Mouse (Mus musculus): ENCODE measurements at regions not wholly inside any gene's neighbourhood (a gene's known extent, or its start where the extent isn't known, plus 50 kb on each side); places are given as distances from the start of the nearest gene placed in this dataset.

DNA sequence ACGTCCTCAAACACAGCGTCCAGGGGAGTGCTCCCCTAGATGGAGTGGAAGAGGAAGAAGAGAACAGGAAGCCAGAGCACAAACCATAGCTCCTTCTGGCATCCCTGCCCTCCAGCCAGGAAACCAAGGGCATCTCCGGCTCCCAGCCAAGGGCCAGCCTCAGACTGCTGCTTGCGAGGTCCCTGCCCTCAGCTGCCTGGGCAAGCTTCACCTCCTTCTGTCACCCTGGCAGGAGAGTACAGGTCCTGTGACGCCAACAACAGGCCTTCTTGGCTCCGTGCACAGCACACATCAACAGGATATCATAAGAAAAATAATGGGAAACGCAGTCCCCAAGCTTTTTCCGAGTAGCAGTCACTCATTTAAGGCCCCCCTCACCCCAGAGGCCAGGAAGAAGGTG lies 212.9 kb upstream of the Mocs1 start:
- DNase-seq (ENCODE audit: low spot score in 2 of 2), result no peak

GRCm38 (mm10) chr17:49219512-49220197 lies 208.5 kb upstream of the Mocs1 start:
- DNase-seq (ENCODE audit: low spot score in 2 of 2), result no peak

GRCm38 (mm10) chr17:49223212-49223611 lies 204.9 kb upstream of the Mocs1 start:
- no peak for DNase-seq (ENCODE audit: low spot score in 2 of 2)

DNA sequence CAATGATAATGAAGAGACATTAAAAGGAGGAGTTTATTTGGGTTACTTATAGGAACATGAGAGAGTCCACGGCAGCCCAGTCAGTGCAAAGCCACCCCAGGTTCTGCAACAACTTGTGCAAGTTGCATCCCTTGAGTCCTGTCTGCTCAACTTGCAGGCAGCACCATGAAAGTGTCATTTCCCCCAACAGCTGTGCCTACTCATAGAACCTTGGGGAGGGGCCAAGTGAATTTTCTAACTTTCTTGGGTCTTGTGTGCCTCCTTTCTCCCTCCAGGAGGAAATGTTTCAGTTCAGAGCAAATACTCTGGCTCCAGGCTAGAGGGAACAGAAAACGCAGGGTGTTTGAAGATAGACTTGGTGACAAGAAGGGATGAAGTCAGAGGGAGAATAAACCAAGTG lies 204.5 kb upstream of the Mocs1 start:
- peak in 1 of 2 experiments; percentile 33 for DNase-seq (ENCODE audit: low spot score in 2 of 2)

DNA sequence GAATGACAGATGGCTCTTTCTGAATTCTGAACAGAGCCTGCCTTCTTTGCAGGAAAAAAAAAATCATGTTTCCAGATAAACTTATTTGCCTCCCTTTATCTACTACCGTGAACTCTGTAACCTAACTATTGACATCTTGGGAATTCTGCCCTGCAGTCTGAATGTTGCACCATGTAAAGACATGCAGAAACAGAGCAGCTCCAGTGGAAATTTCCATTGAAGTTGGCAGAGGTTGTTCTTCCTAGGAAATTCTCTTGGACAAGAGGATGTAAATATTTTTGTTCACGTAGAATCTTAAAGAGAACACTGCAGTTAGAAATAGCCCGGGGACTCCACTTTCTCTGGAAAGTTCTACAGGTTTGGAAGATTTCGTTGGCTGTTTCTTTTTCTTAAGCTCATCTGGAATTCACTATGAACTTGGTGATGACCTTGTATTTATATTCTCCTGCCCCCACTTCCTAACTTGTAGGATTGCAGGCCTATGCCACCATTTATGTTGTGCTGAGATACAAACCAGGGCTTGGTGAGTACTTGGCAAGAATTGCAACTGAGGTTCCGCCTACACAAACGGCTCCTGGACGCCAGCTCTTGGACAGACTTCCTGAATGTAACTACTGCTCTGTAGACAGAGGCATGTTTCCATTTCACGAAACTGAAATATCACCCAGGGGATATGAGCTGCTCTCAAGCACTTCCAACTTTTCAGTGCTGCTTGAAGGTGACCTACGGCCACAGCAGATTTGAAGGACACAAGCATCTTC lies 202.7 kb upstream of the Mocs1 start:
- no peak for DNase-seq (ENCODE audit: low spot score in 2 of 2)

GRCm38 (mm10) chr17:49226016-49226400 lies 202.2 kb upstream of the Mocs1 start:
- DNase-seq (ENCODE audit: low spot score in 2 of 2), result no peak

DNA sequence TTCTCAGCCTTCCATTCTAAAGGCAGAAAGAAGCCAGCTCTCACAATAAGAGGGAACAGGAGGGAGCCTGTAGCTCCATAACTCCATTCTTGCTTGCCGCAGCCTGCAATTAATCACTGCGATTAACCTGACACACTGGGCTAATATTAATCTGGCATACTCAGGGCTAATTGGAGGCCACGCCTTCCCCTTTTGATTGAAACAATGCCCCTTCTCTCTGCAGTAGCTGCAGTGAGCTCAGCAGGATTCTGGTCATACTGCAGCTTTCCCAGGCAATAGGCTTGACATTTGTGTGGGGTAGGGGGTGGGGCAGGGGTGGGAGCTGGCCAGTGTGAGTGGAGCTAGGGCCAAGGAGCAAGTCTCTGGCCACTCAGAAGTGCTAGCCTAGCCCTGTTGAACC lies 196.9 kb upstream of the Mocs1 start:
- DNase-seq (ENCODE audit: low spot score in 2 of 2), result no peak

GRCm38 (mm10) chr17:49240097-49240496 lies 188.1 kb upstream of the Mocs1 start:
- DNase-seq (ENCODE audit: low spot score in 2 of 2), result no peak

GRCm38 (mm10) chr17:49243419-49243818 lies 184.7 kb upstream of the Mocs1 start:
- DNase-seq (ENCODE audit: low spot score in 2 of 2), result no peak

GRCm38 (mm10) chr17:49245013-49245412 lies 183.1 kb upstream of the Mocs1 start:
- no peak for DNase-seq (ENCODE audit: low spot score in 2 of 2)

DNA sequence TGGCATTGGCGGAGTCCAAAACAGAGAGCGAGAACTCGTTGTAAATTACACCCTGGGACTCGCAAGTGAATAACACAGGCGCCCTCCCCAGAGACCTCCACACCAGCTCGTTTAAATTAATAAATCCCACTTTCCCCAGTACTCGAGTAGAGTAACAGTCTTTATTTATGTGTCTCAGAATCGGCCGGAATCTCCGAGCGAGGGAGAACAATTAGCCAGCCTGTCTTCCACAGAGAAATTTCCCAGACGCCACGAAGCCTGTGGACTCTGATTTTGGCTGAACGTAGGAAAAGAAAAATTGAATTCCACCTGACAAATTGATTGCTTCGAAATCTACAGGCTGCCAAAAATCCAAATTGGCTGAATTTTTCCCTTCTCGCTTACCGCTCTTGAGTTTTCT lies 180.9 kb upstream of the Mocs1 start:
- DNase-seq (ENCODE audit: low spot score in 2 of 2), result no peak

GRCm38 (mm10) chr17:49250726-49251537 lies 177.2 kb upstream of the Mocs1 start:
- no peak for DNase-seq (ENCODE audit: low spot score in 2 of 2)

DNA sequence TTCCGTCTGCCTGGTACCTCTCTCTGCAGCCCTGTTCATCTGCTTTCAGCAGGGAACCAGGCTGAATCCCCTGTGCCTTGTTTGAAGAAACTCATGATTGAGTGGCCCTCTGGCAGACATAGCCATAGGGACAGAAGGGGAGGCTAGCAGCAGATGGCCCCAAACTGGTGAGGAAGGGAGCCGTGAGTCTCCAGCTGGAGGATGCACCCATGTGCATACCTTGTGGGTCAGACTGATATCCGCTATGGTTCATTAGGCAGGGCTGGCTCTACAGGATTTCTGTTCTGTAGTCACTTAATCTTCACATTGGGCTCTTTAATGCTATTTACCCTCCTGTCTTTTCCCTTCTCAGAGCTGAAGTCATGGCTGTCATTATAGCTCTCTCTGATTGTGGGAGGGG lies 175.9 kb upstream of the Mocs1 start:
- no peak for DNase-seq (ENCODE audit: low spot score in 2 of 2)

DNA sequence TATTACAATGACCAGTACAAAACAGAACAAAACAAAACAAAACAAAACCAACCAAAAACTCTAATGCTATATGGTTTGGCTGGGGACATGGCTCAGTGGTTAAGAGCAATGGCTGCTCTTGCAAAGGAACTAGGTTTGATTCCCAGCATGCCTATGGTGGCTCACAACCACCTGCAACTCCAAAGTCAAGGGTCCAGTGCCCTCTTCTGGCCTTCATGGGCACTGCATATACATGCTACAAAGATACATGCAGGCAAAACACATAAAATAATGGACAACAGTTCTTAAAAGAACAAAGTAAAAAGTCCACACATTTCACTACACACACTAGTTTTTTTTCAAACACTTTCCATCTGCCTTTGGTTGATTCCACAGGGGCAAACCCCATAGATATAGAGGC lies 169.7 kb upstream of the Mocs1 start:
- DNase-seq (ENCODE audit: low spot score in 2 of 2), result no peak

DNA sequence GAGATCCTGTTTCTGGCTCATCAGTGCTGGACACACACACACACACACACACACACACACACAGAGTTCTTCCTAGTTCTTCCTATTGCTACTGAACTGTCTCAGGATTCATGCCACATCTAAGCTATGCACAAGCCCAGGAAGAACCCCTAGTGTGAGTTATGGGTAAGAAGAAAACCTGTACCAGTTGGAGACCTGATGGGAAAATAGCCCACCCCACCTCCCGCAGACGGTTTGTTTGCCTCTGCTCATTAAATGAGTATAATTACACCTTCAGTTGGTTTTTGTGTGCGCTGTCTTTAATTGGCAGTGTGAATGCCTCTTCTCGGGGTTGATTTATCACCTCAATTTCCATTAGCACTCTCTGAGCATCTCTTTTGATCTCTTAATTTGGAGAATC lies 165.8 kb upstream of the Mocs1 start:
- no peak for DNase-seq (ENCODE audit: low spot score in 2 of 2)

DNA sequence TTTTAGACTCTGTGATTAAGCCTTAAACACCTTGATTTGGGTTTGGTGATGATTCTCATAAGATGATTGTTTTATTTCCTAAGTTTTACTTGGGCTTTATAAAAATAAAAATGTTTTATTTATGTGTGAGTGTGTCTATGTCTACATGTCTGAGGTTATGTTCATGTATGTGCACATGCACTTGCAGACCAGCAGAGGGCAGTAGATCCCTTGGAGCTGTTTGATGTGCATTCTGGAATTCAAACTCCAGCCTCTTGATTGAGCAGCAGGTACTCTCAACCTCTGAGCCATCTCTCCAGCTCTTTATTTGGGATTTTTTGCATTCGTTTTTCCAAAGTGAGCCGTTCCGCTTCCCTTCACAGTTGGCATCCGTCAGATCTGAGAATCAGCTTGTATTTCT lies 161.8 kb upstream of the Mocs1 start:
- no peak for DNase-seq (ENCODE audit: low spot score in 2 of 2)

DNA sequence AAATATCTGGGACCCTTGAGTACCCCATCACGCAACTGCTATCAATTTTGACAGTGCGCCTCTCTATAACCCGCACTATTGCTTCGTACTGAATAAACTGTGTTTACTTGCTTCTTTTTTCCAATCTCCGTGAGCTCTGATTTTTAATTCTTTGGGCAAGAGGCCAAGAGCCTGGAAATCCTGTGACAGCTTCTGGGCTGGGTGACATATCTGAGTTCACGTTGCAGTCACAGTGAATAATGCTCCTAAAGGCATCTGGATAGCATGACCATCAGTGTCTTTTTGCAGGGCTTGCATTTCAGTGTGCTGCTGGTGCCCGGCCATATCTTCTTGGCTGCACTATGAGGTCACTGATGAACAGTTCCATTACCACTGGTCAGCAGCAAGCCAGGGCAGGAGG lies 158.2 kb upstream of the Mocs1 start:
- DNase-seq (ENCODE audit: low spot score in 2 of 2), result no peak

DNA sequence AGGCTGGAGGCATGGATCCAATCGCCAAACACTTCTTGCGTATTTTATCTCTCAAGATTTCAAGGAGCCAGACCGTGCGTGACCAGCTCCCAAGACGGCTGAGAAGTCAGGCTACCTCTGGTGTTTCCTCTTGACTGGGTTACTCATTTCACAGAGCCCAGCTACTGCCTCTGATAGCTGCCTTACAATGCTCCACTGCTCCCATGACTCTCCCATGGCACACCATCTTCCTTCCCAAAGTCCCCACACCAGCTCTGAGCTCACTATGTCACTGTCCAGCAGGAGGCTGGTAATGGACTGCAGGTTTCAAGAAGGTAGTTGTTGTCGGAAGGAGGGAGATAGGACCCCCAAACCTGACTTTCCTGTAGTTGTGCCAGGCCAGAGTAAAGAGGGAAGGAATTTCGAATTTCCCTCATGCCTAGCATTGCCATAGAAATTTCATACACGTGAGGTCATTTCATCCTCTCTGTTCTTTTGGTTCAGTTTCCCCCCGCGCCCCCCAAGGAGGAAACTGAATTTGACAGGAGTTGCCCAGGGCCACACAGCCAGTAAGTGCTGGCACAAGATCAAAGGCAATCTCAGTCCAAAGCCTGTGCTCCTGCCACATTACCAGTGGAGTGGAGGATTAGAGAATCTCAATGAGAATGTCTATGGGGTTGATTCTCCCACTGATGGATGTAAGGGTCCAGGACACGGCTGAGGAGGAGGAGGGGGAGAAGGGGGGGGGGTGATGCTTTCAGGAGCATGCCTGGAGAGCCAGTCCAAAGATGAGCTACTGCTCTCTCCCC lies 155.3 kb upstream of the Mocs1 start:
- no peak for DNase-seq (ENCODE audit: low spot score in 2 of 2)

DNA sequence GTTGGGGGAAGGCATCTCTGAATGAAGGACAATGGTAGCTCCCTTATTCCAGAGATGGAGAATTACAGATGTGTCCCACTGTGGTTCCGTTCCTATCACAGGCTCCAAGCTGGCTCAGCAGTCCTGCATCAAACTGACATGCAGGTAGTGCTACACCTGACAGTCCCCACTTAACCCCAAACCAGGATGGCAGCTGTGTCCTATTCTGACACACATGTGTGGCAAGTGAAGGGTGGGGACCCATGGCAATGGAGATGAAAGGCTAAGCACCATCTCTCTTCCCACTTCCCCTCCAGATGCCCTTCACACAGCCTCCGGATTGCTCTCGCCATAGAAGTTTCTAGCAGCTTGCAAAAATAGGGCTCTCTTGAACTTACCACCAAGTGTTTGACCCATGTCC lies 153.2 kb upstream of the Mocs1 start:
- no peak for DNase-seq (ENCODE audit: low spot score in 2 of 2)

- no peak for DNase-seq (ENCODE audit: low spot score in 2 of 2)
These were observed 152.7 kb upstream of the Mocs1 start for GRCm38 (mm10) chr17:49275421-49275820.

DNA sequence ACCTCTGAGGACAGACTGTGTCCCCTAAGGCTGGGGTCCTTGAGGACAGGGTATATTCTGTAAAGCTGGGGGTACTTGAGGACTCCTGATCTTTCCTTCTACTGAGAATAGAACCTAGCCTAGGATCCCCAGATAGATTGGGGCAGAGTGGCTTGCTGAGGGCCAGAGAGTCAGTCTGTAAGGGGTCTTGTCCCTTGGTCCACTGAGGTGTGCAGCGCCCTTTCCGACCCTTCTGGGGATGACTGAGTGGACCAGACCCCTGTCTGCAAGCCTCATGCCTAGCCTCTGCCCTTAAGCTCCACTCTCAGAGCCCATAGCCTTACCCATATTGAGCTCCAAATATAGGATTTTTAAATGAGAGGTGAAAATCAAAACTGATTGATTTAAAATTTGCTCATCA lies 152.2 kb upstream of the Mocs1 start:
- no peak for DNase-seq (ENCODE audit: low spot score in 2 of 2)

DNA sequence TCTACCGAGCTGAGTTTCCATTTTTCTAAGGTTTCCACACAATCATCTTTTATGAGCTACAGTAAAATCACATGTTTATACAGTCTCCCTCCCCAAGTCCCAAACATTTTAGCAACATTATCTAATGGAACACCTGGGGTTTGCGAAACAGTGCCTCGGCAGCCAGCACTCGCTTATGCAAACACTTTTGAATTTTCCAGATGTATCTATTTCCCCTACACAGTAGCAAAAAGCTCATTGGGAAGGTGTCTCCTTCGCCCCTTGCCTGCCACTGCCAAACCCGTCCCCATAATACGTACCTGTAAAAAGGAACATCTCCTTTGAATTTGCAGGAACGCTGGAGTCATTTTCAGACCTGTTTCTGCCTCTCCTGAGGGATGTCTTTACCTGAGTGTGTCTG lies 149.6 kb upstream of the Mocs1 start:
- no peak for DNase-seq (ENCODE audit: low spot score in 2 of 2)

All from urinary bladder, adult 18-20 months (tissue).